Mouse (Mus musculus) olfactory bulb, adult 2 months (tissue): ENCODE measurements at regions not wholly inside any gene's neighbourhood (a gene's known extent, or its start where the extent isn't known, plus 50 kb on each side); places are given as distances from the start of the nearest gene placed in this dataset.

Source experiments
- H3K27ac ChIP-seq: fragments of 200-500 bp; 2 replicates; pipeline ENCODE4 v1.5.1; 2012; ENCODE audit warnings: low read depth, low read length; ENCODE audit not compliant: insufficient read depth
- H3K4me1 ChIP-seq: fragments of 200-500 bp; 2 replicates; pipeline ENCODE4 v1.6.1; 2012; ENCODE audit warnings: low read length; ENCODE audit not compliant: control insufficient read depth, insufficient read depth
- H3K4me3 ChIP-seq: fragments of 200-500 bp; 2 replicates; pipeline ENCODE4 v1.5.1; 2012; ENCODE audit warnings: mild to moderate bottlenecking, low read depth, low read length, moderate library complexity; ENCODE audit not compliant: insufficient read depth
- CTCF ChIP-seq: fragments of 200-500 bp; IDR thresholded peaks from 2 replicates; pipeline ENCODE4 v1.5.1; 2012; ENCODE audit warnings: low read depth, mild to moderate bottlenecking, low read length, moderate library complexity; ENCODE audit not compliant: insufficient read depth
- POLR2A ChIP-seq: fragments of 200-500 bp; IDR thresholded peaks from 2 replicates; pipeline ENCODE4 v1.6.1; 2012; ENCODE audit warnings: mild to moderate bottlenecking, low read depth, low read length, moderate library complexity; ENCODE audit not compliant: insufficient read depth
- WGBS: fragments of 180-500 bp; shearing (Covaris S2); methylation state at CpG from one replicate; pipeline ENCODE4 v1.1.7; 2018; 5-methylcytosine and 5-hydroxymethylcytosine counted together

GRCm38 (mm10) chr19:44696773-44697172 lies 59.1 kb upstream of the Pax2 start:
- Histone ChIP-seq H3K4me1 (peaks cover 6% of the 10 kb centered on the region; the same call in 1 of the 2 replicates), H3K27ac (no peak overlapping the region), H3K4me3 (no peak overlapping the region)
- 50% methylated on average over 9 of the region's 9 CpGs for WGBS
- no peak for TF ChIP-seq CTCF
- TF ChIP-seq POLR2A = no peak

DNA sequence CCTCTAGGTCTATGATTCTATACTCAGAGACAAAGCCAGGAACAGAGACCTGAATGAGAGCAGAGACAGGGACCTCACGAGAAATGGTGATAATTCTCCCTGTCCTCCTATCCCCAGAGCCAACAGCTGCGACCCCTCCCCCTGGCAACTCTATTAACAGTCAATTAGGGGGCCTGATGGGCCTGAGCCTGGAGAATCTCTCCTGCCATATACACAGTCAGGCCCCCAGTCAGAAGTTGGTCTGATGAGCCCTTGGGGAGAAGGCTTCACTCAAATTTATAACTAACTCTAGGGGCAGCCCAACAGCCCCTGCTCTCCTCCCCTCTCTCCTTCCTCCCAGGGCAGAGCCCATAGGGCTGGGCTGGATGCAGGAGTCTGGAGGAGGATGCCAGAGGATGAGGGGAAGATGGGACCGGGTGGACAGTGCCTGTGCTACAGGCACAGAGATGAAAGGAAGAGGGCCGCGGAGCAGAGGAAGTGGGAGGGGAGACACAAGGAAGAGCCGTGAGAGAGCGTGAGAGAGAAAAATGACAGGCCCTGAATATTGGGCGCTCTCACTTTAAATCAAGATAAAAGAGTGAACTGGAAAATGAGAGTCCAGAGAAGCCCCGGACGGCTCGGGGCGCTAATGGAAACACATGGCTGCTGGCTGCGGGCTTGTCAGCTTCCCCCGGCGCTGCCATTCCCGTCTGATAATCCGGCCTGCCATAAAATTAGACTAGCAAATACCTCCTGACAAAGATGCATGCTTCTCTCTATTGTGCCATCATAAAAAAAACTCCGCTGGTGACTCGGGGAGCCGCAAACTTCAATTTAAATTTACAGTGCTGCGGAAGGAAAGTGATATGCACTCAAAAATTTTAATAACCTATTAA lies 57.2 kb upstream of the Pax2 start:
- Histone ChIP-seq H3K27ac (no peak overlapping the region), H3K4me3 (no peak overlapping the region), H3K4me1 (no peaks in the 10 kb centered on the region)
- WGBS = 44% methylated on average over 21 of the region's 21 CpGs
- TF ChIP-seq CTCF (no peak), POLR2A (no peak)
